Mouse (Mus musculus) midbrain, embryonic 11.5 days (tissue): ENCODE results near the gene Kank2. TPM values are rescaled to one million over a fixed set of nuclear protein-coding genes. Genes with fewer than 3 reads are reported as not detected.

Experiments
- ATAC-seq: fragments of 200-750 bp; cut with Nextera tagmentation; 2 replicates; pipeline ENCODE4 v1.8.0; 2017; ENCODE audit warnings: moderate TSS enrichment, moderate library complexity; ENCODE audit not compliant: low FRiP score
- DNase-seq: peaks from one replicate; pipeline ENCODE4 v3.0.0; 2015; ENCODE audit warnings: low spot score; ENCODE audit errors: missing footprints
- H3K27ac ChIP-seq: fragments of 300-500 bp; sonication (generic); 2 replicates; pipeline ENCODE4 v1.5.1; 2014; ENCODE audit warnings: low read depth, low read length
- H3K27me3 ChIP-seq: fragments of 300-500 bp; sonication (generic); 2 replicates; pipeline ENCODE4 v1.6.1; 2014; ENCODE audit warnings: mild to moderate bottlenecking, low read length, moderate library complexity, mixed read lengths; ENCODE audit not compliant: control insufficient read depth, insufficient read depth
- H3K36me3 ChIP-seq: fragments of 300-500 bp; sonication (generic); 2 replicates; pipeline ENCODE4 v1.6.1; 2014; ENCODE audit warnings: mild to moderate bottlenecking, low read length, moderate library complexity, mixed read lengths; ENCODE audit not compliant: control insufficient read depth, insufficient read depth
- H3K4me1 ChIP-seq: fragments of 300-500 bp; sonication (generic); 2 replicates; pipeline ENCODE4 v1.6.1; 2014; ENCODE audit warnings: low read length; ENCODE audit not compliant: control insufficient read depth, insufficient read depth
- H3K4me2 ChIP-seq: fragments of 300-500 bp; sonication (generic); 2 replicates; pipeline ENCODE4 v1.6.1; 2014; ENCODE audit warnings: mild to moderate bottlenecking, moderate library complexity
- H3K4me3 ChIP-seq: fragments of 300-500 bp; sonication (generic); 2 replicates; pipeline ENCODE4 v1.5.1; 2014; ENCODE audit warnings: low read depth, low read length
- H3K9ac ChIP-seq: fragments of 300-500 bp; sonication (generic); 2 replicates; pipeline ENCODE4 v1.6.1; 2014; ENCODE audit warnings: low read length
- H3K9me3 ChIP-seq: fragments of 300-500 bp; sonication (generic); 2 replicates; pipeline ENCODE4 v1.6.1; 2016; ENCODE audit warnings: low read length; ENCODE audit not compliant: control insufficient read depth
- WGBS: fragments of 180-500 bp; shearing (Covaris S2); extraction: QIAGEN DNeasy Blood & Tissue Kit; methylation state at CpG from one replicate; pipeline ENCODE4 v1.1.7; 2014; 5-methylcytosine and 5-hydroxymethylcytosine counted together
- microRNA-seq: library from miRNA; unstranded; fragments of <30 nt; microRNA quantifications from one replicate; pipeline ENCODE4, GENCODE M21; 2017
- polyA plus RNA-seq: library from polyadenylated mRNA; unstranded; fragments of >200 nt; fragmentation: Nextera tagmentation; extraction: Ambion mirVana; gene quantifications from 2 replicates; pipeline ENCODE4 v1.2.1, GENCODE M21; 2014

Kank2 gene
- polyA plus RNA-seq, 1 experiment from 2014 or later, result 3.9 TPM

- Histone ChIP-seq H3K9ac (no peak overlapping the region), H3K9me3 (no peaks in the 10 kb centered on the region), H3K27ac (no peak overlapping the region), H3K36me3 (peaks cover 11% of the 10 kb centered on the region; the same call in 1 of the 2 replicates), H3K4me1 (peaks cover 17% of the 10 kb centered on the region), H3K4me2 (peak overlapping the region; percentile 11; the same call in 1 of the 2 replicates), H3K27me3 (no peaks in the 10 kb centered on the region), H3K4me3 (peak overlapping the region; percentile 9; the same call in 1 of the 2 replicates)
- no peak for DNase-seq
- no peak for ATAC-seq
- 88% methylated on average over 14 of the region's 14 CpGs for WGBS
These were observed 72.1 kb downstream of the Kank2 start for GRCm38 (mm10) chr9:21726218-21726975.

- Histone ChIP-seq H3K36me3 (peaks cover 8% of the 10 kb centered on the region; the same call in 1 of the 2 replicates), H3K9ac (peak overlapping the region; percentile 66)
These were observed 73.1 kb downstream of the Kank2 start for GRCm38 (mm10) chr9:21725224-21726121.

GRCm38 (mm10) chr9:21724147-21724536, 74.4 kb downstream of the Kank2 start:
- peak overlapping the region; percentile 74 for H3K9ac ChIP-seq
- under 1% methylated on average over 18 of the region's 18 CpGs for WGBS
- 0 out of 2 replicates have a peak, but pooled peaks cover 8% of the 10 kb centered on the region for H3K36me3 ChIP-seq
- H3K27me3 ChIP-seq, result no peaks in the 10 kb centered on the region
- peak overlapping the region; percentile 66 for H3K4me3 ChIP-seq
- H3K9me3 ChIP-seq, result no peaks in the 10 kb centered on the region
- H3K27ac ChIP-seq, result peak overlapping the region; percentile 93
- ATAC-seq (peak; percentile 96), DNase-seq (peak; percentile 99)
- peak overlapping the region; percentile 82 for H3K4me2 ChIP-seq
- H3K4me1 ChIP-seq, result peaks cover 17% of the 10 kb centered on the region

More at GRCm38 (mm10) chr9:21725224-21726121, 73.1 kb downstream of the Kank2 start:
- Histone ChIP-seq H3K4me2 (peak overlapping the region; percentile 82), H3K4me3 (peak overlapping the region; percentile 66), H3K9me3 (no peaks in the 10 kb centered on the region), H3K27ac (no peak overlapping the region; the same call in 1 of the 2 replicates), H3K4me1 (peaks cover 17% of the 10 kb centered on the region), H3K27me3 (no peaks in the 10 kb centered on the region)
- DNase-seq (no peak), ATAC-seq (no peak)
- 89% methylated on average over 23 of the region's 23 CpGs for WGBS

- DNase-seq, result peak; percentile 96
- H3K4me2 ChIP-seq, result peak within 1 kb of the TSS; percentile 82
- H3K27me3 ChIP-seq, result no peaks in the 10 kb centered on the region
These were observed 75.0 kb downstream of the Kank2 start, which contains the start of gene Ldlr for GRCm38 (mm10) chr9:21723377-21724146. Gene Ldlr, plus strand, starts transcription at chr9:21723483.

GRCm38 (mm10) chr9:21721036-21721435, 77.5 kb downstream of the Kank2 start:
- peaks cover 14% of the 10 kb centered on the region for H3K4me1 ChIP-seq
- no peaks in the 10 kb centered on the region for H3K9me3 ChIP-seq
- H3K4me3 ChIP-seq, result no peak overlapping the region
- WGBS, result 77% methylated on average over 2 of the region's 2 CpGs
- H3K27ac ChIP-seq, result no peak overlapping the region
- ATAC-seq (no peak), DNase-seq (no peak)
- H3K9ac ChIP-seq, result no peak overlapping the region
- H3K27me3 ChIP-seq, result no peaks in the 10 kb centered on the region
- 0 out of 2 replicates have a peak, but pooled peaks cover 5% of the 10 kb centered on the region for H3K36me3 ChIP-seq
- no peak overlapping the region for H3K4me2 ChIP-seq

More at GRCm38 (mm10) chr9:21723377-21724146, 75.0 kb downstream of the Kank2 start, which contains the start of gene Ldlr:
- peak within 1 kb of the TSS; percentile 93 for H3K27ac ChIP-seq
- peak within 1 kb of the TSS; percentile 74 for H3K9ac ChIP-seq
- WGBS, result under 1% methylated on average over 47 of the region's 47 CpGs
- peaks cover 17% of the 10 kb centered on the region for H3K4me1 ChIP-seq
- peak; percentile 82 for ATAC-seq
- no peaks in the 10 kb centered on the region for H3K9me3 ChIP-seq
- H3K36me3 ChIP-seq, result 0 out of 2 replicates have a peak, but pooled peaks cover 8% of the 10 kb centered on the region
- H3K4me3 ChIP-seq, result peak within 1 kb of the TSS; percentile 66

- ATAC-seq, result no peak
- no peak for DNase-seq
- no peaks in the 10 kb centered on the region for H3K36me3 ChIP-seq
- no peaks in the 10 kb centered on the region for H3K9me3 ChIP-seq
- WGBS, result 96% methylated on average over 2 of the region's 2 CpGs
- no peak overlapping the region for H3K27ac ChIP-seq
- no peaks in the 10 kb centered on the region for H3K27me3 ChIP-seq
- H3K4me3 ChIP-seq, result no peak overlapping the region
- H3K4me1 ChIP-seq, result no peaks in the 10 kb centered on the region
- no peak overlapping the region for H3K4me2 ChIP-seq
- no peak overlapping the region for H3K9ac ChIP-seq
These were observed 81.5 kb downstream of the Kank2 start for GRCm38 (mm10) chr9:21717015-21717414.

Small RNA genes lying within 50 kb of the gene (microRNA-seq; reads per million reads assigned to microRNA genes)
- 8.5 reads per million, percentile 28 among the genes with 10 or more reads in this experiment for gene Mir7083

Other genes starting within 250 kb of the Kank2 start
- 57.9 and 59.9 TPM in 2 replicates for gene Timm29, start 206.0 kb downstream of the Kank2 start, polyA plus RNA-seq
- gene Yipf2, start 205.9 kb downstream of the Kank2 start, polyA plus RNA-seq, result 14.8 and 15.1 TPM in 2 replicates
- 126 and 136 TPM in 2 replicates for gene Smarca4, start 182.6 kb downstream of the Kank2 start, polyA plus RNA-seq
- 18.9 and 22.1 TPM in 2 replicates for gene Ldlr, start 75.3 kb downstream of the Kank2 start, polyA plus RNA-seq
- gene Spc24, start 38.4 kb downstream of the Kank2 start, polyA plus RNA-seq, result 91.3 and 115 TPM in 2 replicates
- 0.19 and 0.22 TPM in 2 replicates for gene Angptl8, start 36.8 kb upstream of the Kank2 start, polyA plus RNA-seq
- 15.1 and 15.9 TPM in 2 replicates for gene Dock6, start 53.9 kb upstream of the Kank2 start, polyA plus RNA-seq
- gene Rab3d, start 119.4 kb upstream of the Kank2 start, polyA plus RNA-seq, result 7.8 and 9.1 TPM in 2 replicates
- 2.4 and 3.4 TPM in 2 replicates for gene Ccdc159, start 128.7 kb upstream of the Kank2 start, polyA plus RNA-seq
- 30.6 and 35.7 TPM in 2 replicates for gene Tmem205, start 128.8 kb upstream of the Kank2 start, polyA plus RNA-seq
- gene Plppr2, start 138.3 kb upstream of the Kank2 start, polyA plus RNA-seq, result 19.1 and 22.2 TPM in 2 replicates
- gene Swsap1, start 157.0 kb upstream of the Kank2 start, polyA plus RNA-seq, result 20.3 and 22.3 TPM in 2 replicates
- gene Epor, start 164.8 kb upstream of the Kank2 start, polyA plus RNA-seq, result 3.4 and 5.2 TPM in 2 replicates
- 0.97 and 2.2 TPM in 2 replicates for gene Rgl3, start 190.7 kb upstream of the Kank2 start, polyA plus RNA-seq
- 4.7 and 6.3 TPM in 2 replicates for gene Ccdc151, start 203.9 kb upstream of the Kank2 start, polyA plus RNA-seq
- 85.5 and 86.9 TPM in 2 replicates for gene Prkcsh, start 204.1 kb upstream of the Kank2 start, polyA plus RNA-seq